Mouse (Mus musculus) A20 (cell line): ENCODE measurements at regions not wholly inside any gene's neighbourhood (a gene's known extent, or its start where the extent isn't known, plus 50 kb on each side); places are given as distances from the start of the nearest gene placed in this dataset.

Experiments
- DNase-seq: peaks from one replicate; pipeline ENCODE4 v3.0.0-alpha.2; 2011; ENCODE audit warnings: low read depth, low spot score

- DNase-seq = no peak
Measured at GRCm38 (mm10) chr10:61034056-61034455, 55.1 kb upstream of the Pcbd1 start.

GRCm38 (mm10) chr10:61028598-61028997 lies 60.5 kb upstream of the Pcbd1 start:
- DNase-seq = no peak

GRCm38 (mm10) chr10:61027215-61027614 lies 61.9 kb upstream of the Pcbd1 start:
- DNase-seq = no peak

- no peak for DNase-seq
Measured at GRCm38 (mm10) chr10:61025061-61025460, 64.1 kb upstream of the Pcbd1 start.

- no peak for DNase-seq
Measured at GRCm38 (mm10) chr10:61024166-61024565, 65.0 kb upstream of the Pcbd1 start.

GRCm38 (mm10) chr10:61023431-61023830 lies 65.7 kb upstream of the Pcbd1 start:
- no peak for DNase-seq

- DNase-seq = peak; percentile 15
Measured at GRCm38 (mm10) chr10:61019566-61019965, 69.6 kb upstream of the Pcbd1 start.

GRCm38 (mm10) chr10:61012199-61012695 lies 76.9 kb upstream of the Pcbd1 start:
- DNase-seq = no peak

GRCm38 (mm10) chr10:61010697-61011096 lies 78.4 kb upstream of the Pcbd1 start:
- no peak for DNase-seq

GRCm38 (mm10) chr10:61007403-61007802 lies 81.7 kb upstream of the Pcbd1 start:
- DNase-seq = no peak

GRCm38 (mm10) chr10:61001745-61002160 lies 87.4 kb upstream of the Pcbd1 start:
- no peak for DNase-seq

- DNase-seq = no peak
Measured at GRCm38 (mm10) chr10:60997393-60997792, 91.7 kb upstream of the Pcbd1 start.

GRCm38 (mm10) chr10:60995908-60996640 lies 93.1 kb upstream of the Pcbd1 start:
- DNase-seq = no peak

- DNase-seq = peak; percentile 29
Measured at GRCm38 (mm10) chr10:60985109-60985576, 104.0 kb upstream of the Pcbd1 start.

- DNase-seq = no peak
Measured at GRCm38 (mm10) chr10:60981770-60982169, 107.4 kb upstream of the Pcbd1 start.

- DNase-seq = no peak
Measured at GRCm38 (mm10) chr10:60973615-60974014, 115.5 kb upstream of the Pcbd1 start.

- DNase-seq = no peak
Measured at GRCm38 (mm10) chr10:60964843-60965242, 124.3 kb upstream of the Pcbd1 start.

GRCm38 (mm10) chr10:60957820-60958233 lies 126.4 kb upstream of the Unc5b start:
- peak; percentile 55 for DNase-seq

- no peak for DNase-seq
Measured at GRCm38 (mm10) chr10:60955467-60955866, 124.1 kb upstream of the Unc5b start.

- no peak for DNase-seq
Measured at GRCm38 (mm10) chr10:60952495-60952894, 121.1 kb upstream of the Unc5b start.

GRCm38 (mm10) chr10:60948983-60949677 lies 117.7 kb upstream of the Unc5b start:
- DNase-seq = no peak

GRCm38 (mm10) chr10:60943074-60943473 lies 111.7 kb upstream of the Unc5b start:
- no peak for DNase-seq

GRCm38 (mm10) chr10:60938749-60939148 lies 107.4 kb upstream of the Unc5b start:
- DNase-seq = no peak
